Mouse (Mus musculus): ENCODE results near the gene Tnf. TPM values are rescaled to one million over a fixed set of nuclear protein-coding genes. Genes with fewer than 3 reads are reported as not detected.

The Tnf gene
- polyA plus RNA-seq, 1 experiment from 2014 or later, result 0.12 TPM

DNA sequence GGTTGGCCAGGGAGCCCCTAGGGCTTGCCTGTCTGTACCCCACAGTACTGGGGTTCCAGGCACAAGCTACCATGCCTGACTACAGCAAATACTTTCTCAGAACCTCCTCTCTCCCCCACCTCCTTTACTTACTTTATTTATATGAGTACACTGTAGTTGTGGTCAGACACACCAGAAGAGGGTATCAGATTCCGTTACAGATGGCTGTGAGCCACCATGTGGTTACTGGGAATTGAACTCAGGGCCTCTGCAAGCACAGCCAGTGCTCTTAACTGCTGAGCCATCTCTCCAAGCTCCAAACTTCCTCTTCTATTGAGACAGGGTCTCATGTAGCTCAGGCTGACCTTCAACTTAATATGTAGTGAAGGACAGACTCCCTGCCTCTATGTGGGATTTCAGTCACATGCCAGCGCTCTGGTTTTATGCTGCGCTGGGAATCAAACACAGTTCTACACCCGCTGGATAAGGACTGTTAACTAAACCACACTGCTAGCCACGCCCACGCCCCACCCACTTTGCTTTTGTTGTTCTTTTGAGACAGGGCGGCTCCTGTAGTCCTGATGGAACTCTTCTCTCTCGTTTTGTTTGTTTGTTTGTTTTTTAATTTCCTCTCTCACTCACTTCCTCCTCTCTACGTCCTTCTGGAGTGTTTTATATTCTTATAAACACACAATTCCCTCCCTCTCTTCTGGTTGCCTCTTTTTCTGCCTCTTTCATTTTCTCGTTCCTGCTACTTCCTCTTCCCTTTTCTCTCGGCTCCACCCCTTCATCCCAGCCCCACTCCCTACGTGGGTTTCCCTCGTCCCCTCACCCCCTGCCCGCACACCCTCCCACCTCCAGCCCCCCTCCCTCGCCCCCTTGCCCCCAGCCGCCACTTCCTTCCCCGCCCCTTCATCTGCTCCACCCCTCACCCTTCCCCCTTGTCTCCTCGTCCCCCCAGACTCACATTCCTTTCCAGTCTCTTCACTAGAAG, 15.9 kb downstream of the Tnf start:
- H3K9ac ChIP-seq, result peak overlapping the region; percentile 66
- H3K36me3 ChIP-seq, result no peaks in the 10 kb centered on the region
- peak overlapping the region; percentile 58 for H3K27ac ChIP-seq (replicated peaks)
- H3K4me3 ChIP-seq, result peak overlapping the region; percentile 56
- 2% methylated on average over 18 of the region's 18 CpGs for WGBS
- H3K4me2 ChIP-seq, result peak overlapping the region; percentile 68
- peaks cover 4% of the 10 kb centered on the region; the same call in 1 of the 2 replicates for H3K27me3 ChIP-seq (replicated peaks)
- H3K4me1 ChIP-seq, result peaks cover 5% of the 10 kb centered on the region
- no peaks in the 10 kb centered on the region for H3K9me3 ChIP-seq
- peak; percentile 64; the same call in 1 of the 2 replicates for ATAC-seq (ENCODE audit: extremely low read depth, insufficient number of reproducible peaks, low FRiP score, low TSS enrichment)

- Histone ChIP-seq H3K9me3 (no peaks in the 10 kb centered on the region), H3K4me2 (no peak overlapping the region), H3K4me3 (no peak overlapping the region), H3K4me1 (no peaks in the 10 kb centered on the region), H3K27me3 (replicated peaks) (peaks cover 8% of the 10 kb centered on the region; the same call in 1 of the 2 replicates), H3K27ac (replicated peaks) (no peak overlapping the region), H3K9ac (no peak overlapping the region), H3K36me3 (no peaks in the 10 kb centered on the region)
- 81% methylated on average over 5 of the region's 5 CpGs for WGBS
- no peak for ATAC-seq (ENCODE audit: extremely low read depth, insufficient number of reproducible peaks, low FRiP score, low TSS enrichment)
These were observed 21.7 kb downstream of the Tnf start for GRCm38 (mm10) chr17:35180093-35180492.

DNA sequence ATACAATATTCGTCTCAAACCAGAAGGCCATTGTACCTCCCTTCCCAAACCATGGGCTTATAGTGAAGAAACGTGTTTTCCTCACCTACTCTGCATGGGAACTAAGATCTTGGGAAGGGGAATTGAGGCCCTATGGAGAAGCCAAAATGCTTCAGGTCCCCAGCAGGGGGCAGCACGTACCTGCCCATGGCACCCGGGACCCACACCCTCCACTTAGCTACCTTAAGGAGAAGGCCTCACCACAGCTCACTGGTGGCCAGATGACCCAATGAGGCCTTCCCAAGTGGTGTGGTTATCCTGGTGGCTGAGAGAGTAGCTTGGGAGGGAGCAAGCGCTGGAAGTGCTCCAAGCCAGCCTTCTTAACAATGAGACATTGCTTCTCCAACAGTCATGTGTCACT, 23.3 kb downstream of the Tnf start:
- H3K27me3 ChIP-seq (replicated peaks), result peaks cover 8% of the 10 kb centered on the region; the same call in 1 of the 2 replicates
- H3K36me3 ChIP-seq, result no peaks in the 10 kb centered on the region
- H3K27ac ChIP-seq (replicated peaks), result no peak overlapping the region
- H3K9ac ChIP-seq, result no peak overlapping the region
- WGBS, result 8% methylated on average over 5 of the region's 5 CpGs
- no peak for ATAC-seq (ENCODE audit: extremely low read depth, insufficient number of reproducible peaks, low FRiP score, low TSS enrichment)
- H3K4me2 ChIP-seq, result no peak overlapping the region
- no peak overlapping the region for H3K4me3 ChIP-seq
- H3K4me1 ChIP-seq, result no peaks in the 10 kb centered on the region
- no peaks in the 10 kb centered on the region for H3K9me3 ChIP-seq

DNA sequence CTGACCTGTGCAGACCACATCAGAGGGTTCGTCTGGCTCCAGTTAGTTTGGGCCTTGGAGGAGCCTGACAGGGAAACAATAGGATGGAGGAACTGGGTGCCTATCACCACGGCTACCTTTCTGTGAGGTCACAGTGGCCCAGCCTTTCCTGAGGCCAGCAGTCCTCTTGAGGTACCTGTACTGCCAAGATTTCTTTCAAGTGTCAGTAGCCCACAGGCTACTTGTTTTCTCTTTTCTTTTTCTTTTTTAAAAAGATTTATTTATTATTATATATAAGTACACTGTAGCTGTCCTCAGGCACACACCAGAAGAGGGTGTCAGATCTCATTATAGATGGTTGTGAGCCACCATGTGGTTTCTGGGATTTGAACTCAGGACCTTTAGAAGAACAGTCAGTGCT, 25.8 kb downstream of the Tnf start, which contains the start of gene Aif1:
TSS of gene Aif1 (minus strand) at position 101 of the 400 bp plus-strand sequence.
- Histone ChIP-seq H3K27ac (replicated peaks) (no peak within 1 kb of the TSS), H3K4me2 (no peak within 1 kb of the TSS), H3K9me3 (no peaks in the 10 kb centered on the region), H3K36me3 (no peaks in the 10 kb centered on the region), H3K9ac (no peak within 1 kb of the TSS), H3K4me1 (0 out of 2 replicates have a peak, but pooled peaks cover 1% of the 10 kb centered on the region), H3K27me3 (replicated peaks) (peaks cover 8% of the 10 kb centered on the region; the same call in 1 of the 2 replicates), H3K4me3 (no peak within 1 kb of the TSS)
- 57% methylated on average over 2 of the region's 2 CpGs for WGBS
- ATAC-seq (ENCODE audit: extremely low read depth, insufficient number of reproducible peaks, low FRiP score, low TSS enrichment), result no peak

- 68% methylated on average over 6 of the region's 6 CpGs for WGBS
These were observed 26.4 kb downstream of the Tnf start for GRCm38 (mm10) chr17:35175382-35175781.

DNA sequence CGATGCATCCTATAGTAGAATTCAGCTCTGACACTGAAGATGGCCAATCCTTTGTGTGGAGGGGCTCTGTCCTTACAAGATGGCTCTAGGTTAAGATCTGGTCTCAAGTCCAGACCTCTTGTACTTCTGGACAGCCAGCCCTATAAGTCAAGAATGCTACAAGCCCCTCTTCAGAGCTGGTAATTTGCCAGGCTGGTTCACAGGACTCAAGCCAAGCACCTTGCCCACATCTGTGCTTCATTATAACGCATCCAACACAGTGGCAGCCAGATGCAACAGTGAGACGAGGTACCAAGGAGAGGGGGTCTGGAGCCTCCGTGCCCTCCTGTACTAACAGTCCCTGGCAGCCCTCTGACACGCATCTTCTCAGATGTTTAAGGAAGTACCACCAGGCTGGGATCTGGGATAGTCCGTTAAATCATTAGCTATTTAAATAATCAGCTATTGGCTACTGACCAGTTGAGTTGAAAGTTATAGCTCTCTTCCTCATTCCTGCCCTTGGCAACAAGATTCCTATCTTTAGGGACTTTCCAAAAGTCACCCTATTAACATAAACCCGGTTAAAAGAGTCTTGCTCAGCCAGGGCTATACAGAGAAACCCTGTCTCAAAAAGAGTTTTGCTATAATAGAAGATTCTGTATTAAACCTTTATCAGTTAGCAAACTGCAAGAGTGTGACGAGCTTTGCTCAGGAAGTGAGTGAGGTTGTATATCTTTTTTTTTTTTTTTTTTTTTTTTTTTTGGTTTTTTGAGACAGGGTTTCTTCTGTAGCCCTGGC, 27.4 kb downstream of the Tnf start:
- H3K4me1 ChIP-seq, result 0 out of 2 replicates have a peak, but pooled peaks cover 4% of the 10 kb centered on the region
- no peak overlapping the region for H3K4me2 ChIP-seq
- peaks cover 4% of the 10 kb centered on the region; the same call in 1 of the 2 replicates for H3K27me3 ChIP-seq (replicated peaks)
- 59% methylated on average over 8 of the region's 8 CpGs for whole genome bisulfite sequencing
- no peak overlapping the region for H3K27ac ChIP-seq (replicated peaks)
- no peak overlapping the region for H3K9ac ChIP-seq
- no peak for ATAC-seq (ENCODE audit: extremely low read depth, insufficient number of reproducible peaks, low FRiP score, low TSS enrichment)
- no peaks in the 10 kb centered on the region for H3K36me3 ChIP-seq
- H3K9me3 ChIP-seq, result no peaks in the 10 kb centered on the region
- H3K4me3 ChIP-seq, result no peak overlapping the region

More at GRCm38 (mm10) chr17:35175382-35175781, 26.4 kb downstream of the Tnf start:
- H3K9me3 ChIP-seq, result no peaks in the 10 kb centered on the region
- no peak overlapping the region for H3K4me2 ChIP-seq
- H3K4me3 ChIP-seq, result no peak overlapping the region
- H3K9ac ChIP-seq, result no peak overlapping the region
- ATAC-seq (ENCODE audit: extremely low read depth, insufficient number of reproducible peaks, low FRiP score, low TSS enrichment), result no peak
- H3K4me1 ChIP-seq, result 0 out of 2 replicates have a peak, but pooled peaks cover 4% of the 10 kb centered on the region
- no peaks in the 10 kb centered on the region for H3K36me3 ChIP-seq
- peaks cover 8% of the 10 kb centered on the region; the same call in 1 of the 2 replicates for H3K27me3 ChIP-seq (replicated peaks)
- H3K27ac ChIP-seq (replicated peaks), result no peak overlapping the region

DNA sequence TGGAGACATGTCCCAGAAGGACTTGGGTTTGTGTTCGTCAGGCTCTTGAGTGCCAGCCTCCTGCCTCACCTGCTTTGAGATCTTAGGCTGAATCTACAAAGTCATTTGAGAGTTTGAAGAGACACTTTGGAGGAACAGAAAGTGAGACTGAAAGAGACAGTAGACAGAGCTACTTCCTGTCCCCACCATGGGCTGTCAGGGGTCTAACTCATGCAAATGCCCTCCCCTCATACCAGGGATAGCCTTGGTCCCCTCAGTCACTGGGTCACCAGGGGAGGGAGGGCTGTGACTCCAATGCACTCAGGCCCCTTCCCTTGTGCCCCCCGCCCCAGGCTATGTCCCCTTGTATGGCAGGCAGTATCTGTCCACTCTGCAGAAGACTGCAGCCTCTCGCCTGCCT, 28.5 kb downstream of the Tnf start:
- no peak overlapping the region for H3K4me2 ChIP-seq
- WGBS, result 57% methylated on average over 3 of the region's 3 CpGs
- H3K27ac ChIP-seq (replicated peaks), result no peak overlapping the region
- H3K4me3 ChIP-seq, result no peak overlapping the region
- no peak for ATAC-seq (ENCODE audit: extremely low read depth, insufficient number of reproducible peaks, low FRiP score, low TSS enrichment)
- 0 out of 2 replicates have a peak, but pooled peaks cover 4% of the 10 kb centered on the region for H3K4me1 ChIP-seq
- H3K36me3 ChIP-seq, result no peaks in the 10 kb centered on the region
- H3K9me3 ChIP-seq, result no peaks in the 10 kb centered on the region
- no peak overlapping the region for H3K9ac ChIP-seq
- peaks cover 4% of the 10 kb centered on the region; the same call in 1 of the 2 replicates for H3K27me3 ChIP-seq (replicated peaks)

DNA sequence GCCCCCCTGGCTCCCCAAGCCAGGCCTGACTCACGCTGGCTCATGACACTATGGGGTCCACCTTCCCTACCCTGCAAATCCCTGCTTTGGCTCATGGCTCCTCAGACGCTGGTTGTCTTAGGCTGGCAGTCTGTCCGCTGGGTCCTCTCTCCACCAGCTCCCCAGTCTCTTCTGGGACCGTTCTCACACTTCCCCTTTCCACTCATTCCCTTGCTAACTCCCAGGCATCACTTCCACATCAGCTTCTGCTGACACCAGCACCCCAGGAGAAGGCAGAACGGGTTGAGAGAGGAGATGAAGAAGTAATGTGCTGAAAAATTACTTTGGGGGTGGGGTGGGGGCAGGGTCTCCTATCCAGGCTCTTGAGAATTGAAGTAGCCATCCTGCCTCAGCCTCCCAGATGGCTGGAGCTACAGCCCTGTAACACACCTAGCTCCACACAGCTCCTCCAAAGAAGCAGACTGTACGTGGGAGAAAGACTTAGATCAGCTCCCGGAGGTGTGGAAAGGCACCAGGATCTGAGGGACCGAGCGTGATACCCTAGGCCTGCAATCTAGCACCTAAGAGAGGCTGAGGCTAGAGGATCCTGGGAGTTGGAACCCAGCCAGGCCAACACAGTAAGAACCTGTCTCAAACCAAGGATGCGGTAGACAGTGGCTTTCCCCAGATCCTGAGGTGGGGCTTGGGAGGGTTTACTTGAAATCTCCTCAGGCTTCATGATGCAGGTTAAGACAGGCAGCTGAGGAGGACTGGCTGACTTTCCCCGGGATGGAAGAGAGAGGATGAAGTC, 29.2 kb downstream of the Tnf start:
- Histone ChIP-seq H3K4me3 (no peak overlapping the region), H3K27me3 (replicated peaks) (peaks cover 4% of the 10 kb centered on the region; the same call in 1 of the 2 replicates), H3K36me3 (no peaks in the 10 kb centered on the region), H3K9ac (no peak overlapping the region), H3K9me3 (no peaks in the 10 kb centered on the region), H3K27ac (replicated peaks) (no peak overlapping the region), H3K4me2 (no peak overlapping the region), H3K4me1 (0 out of 2 replicates have a peak, but pooled peaks cover 4% of the 10 kb centered on the region)
- no peak for ATAC-seq (ENCODE audit: extremely low read depth, insufficient number of reproducible peaks, low FRiP score, low TSS enrichment)
- WGBS, result 52% methylated on average over 11 of the region's 11 CpGs

GRCm38 (mm10) chr17:35168541-35169207, 33.1 kb downstream of the Tnf start:
- Histone ChIP-seq H3K27me3 (replicated peaks) (no peaks in the 10 kb centered on the region; the same call in 1 of the 2 replicates), H3K36me3 (no peaks in the 10 kb centered on the region), H3K4me3 (no peak overlapping the region), H3K4me1 (peaks cover 13% of the 10 kb centered on the region), H3K27ac (replicated peaks) (no peak overlapping the region), H3K4me2 (no peak overlapping the region), H3K9ac (0 out of 2 replicates have a peak overlapping the region, but pooled peaks have one; percentile 52), H3K9me3 (no peaks in the 10 kb centered on the region)
- no peak for ATAC-seq (ENCODE audit: extremely low read depth, insufficient number of reproducible peaks, low FRiP score, low TSS enrichment)
- WGBS, result 14% methylated on average over 4 of the region's 4 CpGs

GRCm38 (mm10) chr17:35167794-35168193, 34.0 kb downstream of the Tnf start:
- Histone ChIP-seq H3K27ac (replicated peaks) (no peak overlapping the region), H3K4me3 (no peak overlapping the region), H3K4me2 (no peak overlapping the region), H3K9ac (no peak overlapping the region), H3K4me1 (peaks cover 21% of the 10 kb centered on the region), H3K36me3 (no peaks in the 10 kb centered on the region), H3K27me3 (replicated peaks) (no peaks in the 10 kb centered on the region; the same call in 1 of the 2 replicates), H3K9me3 (no peaks in the 10 kb centered on the region)
- WGBS, result 80% methylated on average over 7 of the region's 7 CpGs
- ATAC-seq (ENCODE audit: extremely low read depth, insufficient number of reproducible peaks, low FRiP score, low TSS enrichment), result no peak
